Mouse (Mus musculus) MEL (cell line): ENCODE results near the gene Snrnp70. TPM values are rescaled to one million over a fixed set of nuclear protein-coding genes. Genes with fewer than 3 reads are reported as not detected.
"Not testable (repeated sequence)": the region's sequence is repeated elsewhere in the genome, so short reads cannot be mapped to it uniquely, and the experiment has no call there.

ENCODE experiments used
- DNase-seq: peaks from one replicate; pipeline ENCODE4 v3.0.0; 2011; ENCODE audit warnings: low read depth, low spot score
- H3K27ac ChIP-seq: 2 replicates; pipeline ENCODE4 v1.5.1; 2012; ENCODE audit warnings: low read depth, mild to moderate bottlenecking, control low read depth, low read length, moderate library complexity; ENCODE audit not compliant: control insufficient read depth
- H3K27me3 ChIP-seq, 2 experiments: fragments of 150-350 bp in 1 of 2; sonication (generic) in 1 of 2; 2 replicates each; pipeline ENCODE4 v1.6.1; 2012; ENCODE audit warnings: low read length in 2 of 2, mild to moderate bottlenecking in 2 of 2, improper control_type of control experiment in 1 of 2, moderate library complexity in 1 of 2; ENCODE audit not compliant: insufficient read depth in 2 of 2, control insufficient read depth in 1 of 2
- H3K36me3 ChIP-seq, 2 experiments: 2 replicates each; pipeline ENCODE4 v1.6.1; 2012 to 2014; ENCODE audit warnings: low read length in 2 of 2, improper control_type of control experiment in 1 of 2, inconsistent platforms in 1 of 2, mild to moderate bottlenecking in 1 of 2; ENCODE audit not compliant: insufficient read depth in 2 of 2, control insufficient read depth in 1 of 2
- H3K4me1 ChIP-seq, 2 experiments: fragments of 150-350 bp in 1 of 2; sonication (generic) in 1 of 2; 2 replicates each; pipeline ENCODE4 v1.6.1; 2012; ENCODE audit warnings: low read length in 2 of 2, improper control_type of control experiment in 1 of 2, mild to moderate bottlenecking in 1 of 2; ENCODE audit not compliant: insufficient read depth in 2 of 2, control insufficient read depth in 1 of 2
- H3K4me3 ChIP-seq, 2 experiments: fragments of 150-350 bp in 1 of 2; sonication (generic) in 1 of 2; 2 replicates each; pipeline ENCODE4 v1.5.1; 2012; ENCODE audit warnings: low read depth in 2 of 2, low read length in 2 of 2, mild to moderate bottlenecking in 2 of 2, moderate library complexity in 2 of 2, control low read depth in 1 of 2, improper control_type of control experiment in 1 of 2; ENCODE audit not compliant: control insufficient read depth in 1 of 2, insufficient read depth in 1 of 2
- H3K79me2 ChIP-seq: 2 replicates; pipeline ENCODE4 v1.6.1; 2012; ENCODE audit warnings: mild to moderate bottlenecking, low read length, moderate library complexity; ENCODE audit not compliant: control insufficient read depth, poor library complexity, insufficient read depth
- H3K9ac ChIP-seq: 2 replicates; pipeline ENCODE4 v1.6.1; 2012; ENCODE audit warnings: low read depth, mild to moderate bottlenecking, control low read depth, low read length, moderate library complexity; ENCODE audit not compliant: control insufficient read depth, poor library complexity, severe bottlenecking
- H3K9me3 ChIP-seq: fragments of 150-350 bp; sonication (generic); replicated peaks from 2 replicates; pipeline ENCODE4 v1.6.1; 2012; ENCODE audit warnings: mild to moderate bottlenecking, low read length, improper control_type of control experiment, moderate library complexity; ENCODE audit not compliant: insufficient read depth
- BHLHE40 ChIP-seq: IDR thresholded peaks from 2 replicates; pipeline ENCODE4 v1.6.1; 2012; ENCODE audit warnings: low read depth, mild to moderate bottlenecking, inconsistent platforms, low read length, improper control_type of control experiment, borderline replicate concordance
- CHD1 ChIP-seq: IDR thresholded peaks from 2 replicates; pipeline ENCODE4 v1.6.1; 2012; ENCODE audit warnings: low read depth, mild to moderate bottlenecking, inconsistent platforms, low read length, improper control_type of control experiment
- CHD2 ChIP-seq: IDR thresholded peaks from 2 replicates; pipeline ENCODE4 v1.6.1; 2011; ENCODE audit warnings: low read length, improper control_type of control experiment
- CTCF ChIP-seq, 3 experiments: IDR thresholded peaks in 2 of 3; conservative IDR thresholded peaks in 1 of 3; 2 replicates each; pipeline ENCODE4 v1.5.1; 2011 to 2012; ENCODE audit warnings: low read length in 3 of 3, low read depth in 2 of 3, mild to moderate bottlenecking in 2 of 3, improper control_type of control experiment in 1 of 3, inconsistent platforms in 1 of 3, mixed read lengths in 1 of 3, moderate library complexity in 1 of 3; ENCODE audit not compliant: control insufficient read depth in 1 of 3, insufficient read depth in 1 of 3, poor library complexity in 1 of 3, severe bottlenecking in 1 of 3
- ELF1 ChIP-seq: IDR thresholded peaks from 2 replicates; pipeline ENCODE4 v1.6.1; 2014; ENCODE audit warnings: low read depth, mild to moderate bottlenecking, inconsistent platforms, low read length, improper control_type of control experiment, moderate library complexity
- ETS1 ChIP-seq: IDR thresholded peaks from 2 replicates; pipeline ENCODE4 v1.6.1; 2012; ENCODE audit warnings: low read depth, mild to moderate bottlenecking, inconsistent platforms, low read length, improper control_type of control experiment, moderate library complexity
- GATA1 ChIP-seq: IDR thresholded peaks from 2 replicates; pipeline ENCODE4 v1.6.1; 2011; ENCODE audit warnings: low read depth, low read length, improper control_type of control experiment
- HCFC1 ChIP-seq: IDR thresholded peaks from 2 replicates; pipeline ENCODE4 v1.6.1; 2012; ENCODE audit warnings: low read depth, mild to moderate bottlenecking, inconsistent platforms, low read length, improper control_type of control experiment, moderate library complexity
- JUND ChIP-seq: IDR thresholded peaks from 2 replicates; pipeline ENCODE4 v1.6.1; 2011; ENCODE audit warnings: low read depth, mild to moderate bottlenecking, improper control_type of control experiment, low read length
- MAX ChIP-seq: IDR thresholded peaks from 2 replicates; pipeline ENCODE4 v1.6.1; 2011; ENCODE audit warnings: low read length, improper control_type of control experiment
- MXI1 ChIP-seq: IDR thresholded peaks from 2 replicates; pipeline ENCODE4 v1.6.1; 2011; ENCODE audit warnings: mild to moderate bottlenecking, low read depth, low read length, improper control_type of control experiment
- NELFE ChIP-seq: IDR thresholded peaks from 2 replicates; pipeline ENCODE4 v1.6.1; 2011; ENCODE audit warnings: low read depth, low read length, improper control_type of control experiment
- NRF1 ChIP-seq: IDR thresholded peaks from 2 replicates; pipeline ENCODE4 v1.6.1; 2014; ENCODE audit warnings: low read depth, mild to moderate bottlenecking, inconsistent platforms, low read length, improper control_type of control experiment, moderate library complexity; ENCODE audit not compliant: poor library complexity, insufficient read depth, severe bottlenecking
- RAD21 ChIP-seq: IDR thresholded peaks from 2 replicates; pipeline ENCODE4 v1.6.1; 2011; ENCODE audit warnings: mild to moderate bottlenecking, low read depth, low read length, improper control_type of control experiment
- SIN3A ChIP-seq: IDR thresholded peaks from 2 replicates; pipeline ENCODE4 v1.6.1; 2012; ENCODE audit warnings: low read length, improper control_type of control experiment, inconsistent platforms
- TCF12 ChIP-seq: IDR thresholded peaks from 2 replicates; pipeline ENCODE4 v1.6.1; 2014; ENCODE audit warnings: low read depth, mild to moderate bottlenecking, inconsistent platforms, low read length, improper control_type of control experiment, moderate library complexity
- ZNF384 ChIP-seq: IDR thresholded peaks from 2 replicates; pipeline ENCODE4 v1.6.1; 2012; ENCODE audit warnings: low read depth, mild to moderate bottlenecking, inconsistent platforms, low read length, improper control_type of control experiment
- polyA plus RNA-seq, 2 experiments: library from polyadenylated mRNA; stranded (reverse) in 1 of 2; unstranded in 1 of 2; fragments of >175 nt in 1 of 2; fragments of >200 nt in 1 of 2; gene quantifications; 2 replicates each; pipeline versions ENCODE4 v1.2.1 to v1.2.4; 2012; ENCODE audit warnings: low replicate concordance in 2 of 2, low read depth in 1 of 2; ENCODE audit not compliant: insufficient read length in 2 of 2, insufficient read depth in 1 of 2, missing spikeins in 1 of 2
- total RNA-seq: library from RNA; depleted of rRNA; stranded (reverse); fragments of 300-350 nt; gene quantifications from 2 replicates; pipeline ENCODE4 v1.2.3, GENCODE M21; 2012

The Snrnp70 gene
- total and polyA plus RNA-seq, 3 experiments = 272 to 1,478 (median 588) TPM

DNA sequence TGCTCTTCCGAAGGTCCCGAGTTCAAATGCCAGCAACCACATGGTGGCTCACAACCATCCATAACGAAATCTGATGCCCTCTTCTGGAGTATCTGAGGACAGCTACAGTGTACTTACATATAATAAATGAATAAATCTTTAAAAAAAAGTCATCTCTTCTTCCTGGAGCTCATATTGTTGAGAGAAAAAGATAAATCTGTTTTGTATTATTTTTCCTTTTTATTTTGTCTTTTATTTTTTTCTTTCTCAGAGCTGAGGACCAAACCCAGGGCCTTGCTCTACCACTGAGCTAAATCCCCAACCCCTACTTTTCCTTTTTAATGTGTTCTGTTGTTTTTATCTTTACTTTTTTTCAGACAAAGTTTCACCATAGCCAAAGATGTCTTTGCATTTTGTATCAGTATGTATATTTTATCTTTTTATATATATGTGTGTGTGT, 814 bp upstream of the Snrnp70 start:
- Histone ChIP-seq H3K79me2 (peaks cover 38% of the 10 kb centered on the region), H3K4me3 (peak overlapping the region; percentile 59 to 62), H3K9ac (peak overlapping the region; percentile 71), H3K27ac (peak overlapping the region; percentile 82), H3K36me3 (peaks cover 21 to 38% of the 10 kb centered on the region in 2 experiments), H3K4me1 (peaks cover 5 to 19% of the 10 kb centered on the region in 2 experiments; a peak in 3 of 4 replicates)
- TF ChIP-seq CTCF (IDR thresholded peaks at IDR 0.05 in 2 of 3, conservative IDR thresholded peaks at IDR 0.05 in 1 of 3; ENCODE audit: control insufficient read depth in 1 of 3, insufficient read depth in 1 of 3, low read depth in 2 of 3, low read length in 3 of 3, poor library complexity in 1 of 3, severe bottlenecking in 1 of 3) (peak in 1 of 3 experiments; percentile 29; a peak in 1 of 6 replicates), HCFC1 (0 out of 2 replicates have a peak, but pooled peaks have one; percentile 19), ZNF384 (peak; percentile 17; the same call in 1 of the 2 replicates)
- H3K27me3 ChIP-seq, H3K9me3 ChIP-seq: not testable (repeated sequence)
- peak; percentile 50 for DNase-seq

- peak overlapping the region; percentile 70 to 74 for H3K4me3 ChIP-seq
- peaks cover 43% of the 10 kb centered on the region for H3K79me2 ChIP-seq
- no peak for DNase-seq
- H3K4me1 ChIP-seq = peaks cover 5 to 19% of the 10 kb centered on the region in 2 experiments; a peak in 3 of 4 replicates
- H3K9ac ChIP-seq = peak overlapping the region; percentile 84
- no peaks in the 10 kb centered on the region for H3K9me3 ChIP-seq
- peaks cover 26 to 47% of the 10 kb centered on the region in 2 experiments for H3K36me3 ChIP-seq
- no peak for TF ChIP-seq MXI1
- TF ChIP-seq TCF12 = no peak
- peak; percentile 14; the same call in 1 of the 2 replicates for TF ChIP-seq CHD2
- TF ChIP-seq GATA1 = no peak
- TF ChIP-seq HCFC1 = no peak; the same call in 1 of the 2 replicates
- TF ChIP-seq SIN3A = peak; percentile 58
- TF ChIP-seq NRF1 = no peak
- TF ChIP-seq RAD21 = no peak
- no peak for TF ChIP-seq BHLHE40
- TF ChIP-seq ETS1 = peak; percentile 16; the same call in 1 of the 2 replicates
- TF ChIP-seq ZNF384 = peak; percentile 98
- 0 out of 2 replicates have a peak, but pooled peaks have one; percentile 64 for TF ChIP-seq CHD1
- TF ChIP-seq JUND = no peak
- TF ChIP-seq MAX = no peak
- TF ChIP-seq ELF1 = 0 out of 2 replicates have a peak, but pooled peaks have one; percentile 32
- TF ChIP-seq NELFE = no peak
- no peaks in the 10 kb centered on the region for H3K27me3 ChIP-seq
- H3K27ac ChIP-seq = peak overlapping the region; percentile 86
Measured at GRCm38 (mm10) chr7:45395129-45395541, 407 bp downstream of the Snrnp70 start.
